Mouse (Mus musculus) liver, adult 2 months (tissue): ENCODE measurements at regions not wholly inside any gene's neighbourhood (a gene's known extent, or its start where the extent isn't known, plus 50 kb on each side); places are given as distances from the start of the nearest gene placed in this dataset.

Experiments
- CTCF ChIP-seq: fragments of 200-500 bp; IDR thresholded peaks from 2 replicates; pipeline ENCODE4 v1.5.1; 2011; ENCODE audit warnings: low read depth, low read length, control low read depth
- POLR2A ChIP-seq: fragments of 200-500 bp; IDR thresholded peaks from 2 replicates; pipeline ENCODE4 v1.6.1; 2011; ENCODE audit warnings: low read length, control low read depth; ENCODE audit not compliant: insufficient read depth; ENCODE audit errors: extremely low read depth

GRCm38 (mm10) chr10:99461446-99461966 is 198.5 kb downstream of the Dusp6 start:
- no peak for TF ChIP-seq POLR2A
- no peak for TF ChIP-seq CTCF
